Mouse (Mus musculus): ENCODE results near the gene Aloxe3.

GRCm38 (mm10) chr11:69087597-69087996, 38.1 kb upstream of the Aloxe3 start:
- TF ChIP-seq CTCF (IDR thresholded peaks at IDR 0.05; ENCODE audit: borderline replicate concordance, extremely low read depth, insufficient read depth, insufficient read length) (no peak), POLR2A (IDR thresholded peaks at IDR 0.05; ENCODE audit: borderline replicate concordance, extremely low read depth, insufficient read depth, insufficient read length, poor library complexity, severe bottlenecking) (no peak)

All from brain, embryonic 14.5 days (tissue).